Mouse (Mus musculus) ES-Bruce4 (cell line): ENCODE measurements around the gene Sptssa.

Experiments used
- CTCF ChIP-seq: IDR thresholded peaks from one replicate; pipeline ENCODE4 v1.8.1; 2011; ENCODE audit warnings: low read depth, low read length
- EP300 ChIP-seq: IDR thresholded peaks from 2 replicates; pipeline ENCODE4 v1.6.1; 2011; ENCODE audit warnings: low read depth, low read length; ENCODE audit not compliant: insufficient read depth
- POLR2A ChIP-seq: IDR thresholded peaks from one replicate; pipeline ENCODE4 v1.8.1; 2011; ENCODE audit warnings: low read length; ENCODE audit not compliant: insufficient read depth

- TF ChIP-seq CTCF: no peak
- TF ChIP-seq EP300: no peak
- no peak for TF ChIP-seq POLR2A
Observed at GRCm38 (mm10) chr12:54654741-54655140, 1.6 kb downstream of the Sptssa start.
